Mouse (Mus musculus) intestine, embryonic 16.5 days (tissue): Measurements from ENCODE around the gene Plxdc1. TPM values are rescaled to one million over a fixed set of nuclear protein-coding genes. Genes with fewer than 3 reads are reported as not detected.

Experiments used
- ATAC-seq: fragments of 200-750 bp; cut with Nextera tagmentation; 2 replicates; pipeline ENCODE4 v1.8.0; 2017; ENCODE audit warnings: moderate TSS enrichment, moderate library complexity
- H3K27ac ChIP-seq: fragments of 300-500 bp; sonication (generic); 2 replicates; pipeline ENCODE4 v1.5.1; 2014; ENCODE audit warnings: mild to moderate bottlenecking, low read length
- H3K27me3 ChIP-seq: fragments of 300-500 bp; sonication (generic); replicated peaks from 2 replicates; pipeline ENCODE4 v1.6.1; 2014; ENCODE audit warnings: low read length, control low read depth, mixed read lengths; ENCODE audit not compliant: control insufficient read depth, insufficient read depth
- H3K36me3 ChIP-seq: fragments of 300-500 bp; sonication (generic); 2 replicates; pipeline ENCODE4 v1.6.1; 2014; ENCODE audit warnings: low read length, control low read depth; ENCODE audit not compliant: control insufficient read depth, insufficient read depth
- H3K4me1 ChIP-seq: fragments of 300-500 bp; sonication (generic); 2 replicates; pipeline ENCODE4 v1.6.1; 2014; ENCODE audit warnings: low read length, control low read depth, mixed read lengths; ENCODE audit not compliant: control insufficient read depth, insufficient read depth
- H3K4me2 ChIP-seq: fragments of 300-500 bp; sonication (generic); 2 replicates; pipeline ENCODE4 v1.6.1; 2014; ENCODE audit warnings: low read depth, low read length, control low read depth
- H3K4me3 ChIP-seq: fragments of 300-500 bp; sonication (generic); 2 replicates; pipeline ENCODE4 v1.5.1; 2014; ENCODE audit warnings: mild to moderate bottlenecking, low read length
- H3K9ac ChIP-seq: fragments of 300-500 bp; sonication (generic); 2 replicates; pipeline ENCODE4 v1.6.1; 2014; ENCODE audit warnings: low read depth, low read length
- H3K9me3 ChIP-seq: fragments of 300-500 bp; sonication (generic); 2 replicates; pipeline ENCODE4 v1.6.1; 2016; ENCODE audit warnings: low read length, control low read depth; ENCODE audit not compliant: control insufficient read depth
- WGBS: fragments of 180-500 bp; shearing (Covaris S2); extraction: QIAGEN DNeasy Blood & Tissue Kit; methylation state at CpG from one replicate; pipeline ENCODE4 v1.1.7; 2014; 5-methylcytosine and 5-hydroxymethylcytosine counted together
- polyA plus RNA-seq: library from polyadenylated mRNA; unstranded; fragments of >200 nt; fragmentation: Nextera tagmentation; extraction: Ambion mirVana; gene quantifications from 2 replicates; pipeline ENCODE4 v1.2.1, GENCODE M21; 2015

The Plxdc1 gene
- polyA plus RNA-seq: 0.34 and 0.65 TPM in 2 replicates

DNA sequence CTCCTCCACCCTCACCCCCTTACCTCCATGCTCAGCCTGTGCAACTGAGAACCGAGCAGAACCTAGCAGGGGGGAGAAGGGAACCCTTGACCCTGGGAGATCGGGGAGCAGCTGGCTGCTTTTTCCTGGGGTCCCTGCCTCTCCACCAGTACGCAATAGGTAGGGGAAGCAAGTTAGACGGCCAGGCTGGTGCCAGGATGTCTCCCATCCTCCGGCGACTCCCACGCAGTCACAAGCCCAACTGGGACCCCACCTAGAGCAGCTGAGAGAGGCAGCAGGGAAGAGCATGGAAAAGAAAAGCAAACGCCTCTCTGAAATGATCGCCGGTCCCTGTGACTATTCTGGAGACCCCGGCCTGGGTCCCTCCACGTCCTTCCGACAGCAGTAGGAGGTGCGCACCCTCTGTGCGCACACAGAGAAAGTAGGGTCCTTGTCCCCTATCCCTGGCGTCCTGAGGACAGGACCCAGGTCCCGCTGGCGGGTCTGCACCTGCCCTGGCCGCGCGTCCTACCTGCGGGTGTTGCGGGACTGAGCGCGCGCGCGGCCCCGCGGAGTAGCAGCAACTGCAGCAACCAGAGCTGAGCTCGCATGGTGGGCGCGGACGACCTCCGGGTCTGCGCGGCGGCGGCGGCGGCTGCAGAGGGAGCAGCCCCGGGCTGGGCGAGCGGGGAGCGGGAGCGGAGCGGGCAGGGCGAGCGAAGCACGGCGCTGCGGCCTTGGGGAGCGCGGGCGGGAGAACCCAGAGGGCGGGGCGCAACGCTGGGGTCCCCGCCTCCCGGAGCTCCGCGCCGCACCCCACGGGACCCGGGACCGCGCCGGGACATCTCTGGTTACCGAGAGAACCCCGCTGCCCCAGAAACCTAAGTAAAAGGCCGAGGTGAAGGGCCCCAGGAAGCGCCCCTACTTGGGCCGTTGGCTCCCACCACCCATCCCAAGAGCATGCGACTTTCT, at the start of gene Plxdc1:
Plxdc1 (minus strand) TSS at position 718 of the 951 bp plus-strand sequence.
- Histone ChIP-seq H3K27ac (no peak within 1 kb of the TSS), H3K9ac (peak within 1 kb of the TSS; percentile 68), H3K9me3 (no peaks in the 10 kb centered on the region), H3K36me3 (no peaks in the 10 kb centered on the region), H3K4me3 (peak within 1 kb of the TSS; percentile 92), H3K4me1 (peaks cover 15% of the 10 kb centered on the region), H3K27me3 (peaks cover 18% of the 10 kb centered on the region), H3K4me2 (peak within 1 kb of the TSS; percentile 95)
- 2% methylated on average over 69 of the region's 74 CpGs for WGBS
- no peak for ATAC-seq

GRCm38 (mm10) chr11:98035977-98036377, 49.7 kb upstream of the Plxdc1 start:
- H3K36me3 ChIP-seq: no peaks in the 10 kb centered on the region
- H3K9me3 ChIP-seq: no peaks in the 10 kb centered on the region
- WGBS: 1% methylated on average over 23 of the region's 27 CpGs
- peak overlapping the region; percentile 60 for H3K9ac ChIP-seq
- ATAC-seq: peak; percentile 53
- H3K4me3 ChIP-seq: peak overlapping the region; percentile 41
- peaks cover 15% of the 10 kb centered on the region for H3K27me3 ChIP-seq
- peaks cover 9% of the 10 kb centered on the region for H3K4me1 ChIP-seq
- H3K4me2 ChIP-seq: peak overlapping the region; percentile 65
- H3K27ac ChIP-seq: no peak overlapping the region

DNA sequence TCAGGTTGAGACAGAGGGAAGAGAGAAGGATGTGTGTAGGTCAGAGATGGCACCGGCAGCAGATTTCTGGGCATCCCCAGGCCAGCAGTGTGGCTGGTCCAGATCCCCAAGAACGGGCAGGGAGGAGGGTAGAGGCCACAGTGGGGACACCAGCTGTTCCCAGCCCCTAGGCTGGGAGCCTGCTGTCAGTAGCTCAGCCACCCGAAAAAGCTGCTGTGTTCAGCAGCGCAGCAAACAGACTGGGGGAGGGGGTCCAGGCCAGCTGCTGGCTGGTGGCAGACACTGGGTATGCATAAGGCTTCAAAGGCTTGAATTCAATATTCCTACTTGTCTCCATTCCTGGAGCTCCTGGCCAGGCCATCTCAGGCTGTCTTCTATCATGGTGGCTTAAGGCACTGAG, 48.6 kb upstream of the Plxdc1 start:
- ATAC-seq: no peak
- H3K9ac ChIP-seq: no peak overlapping the region

GRCm38 (mm10) chr11:98034061-98034460, 47.8 kb upstream of the Plxdc1 start:
- no peak overlapping the region for H3K9ac ChIP-seq
- ATAC-seq: no peak
- 84% methylated on average over 5 of the region's 5 CpGs for WGBS

More for the DNA sequence above, 48.6 kb upstream of the Plxdc1 start:
- no peak overlapping the region for H3K4me2 ChIP-seq
- no peak overlapping the region for H3K27ac ChIP-seq
- peaks cover 15% of the 10 kb centered on the region for H3K27me3 ChIP-seq
- no peaks in the 10 kb centered on the region for H3K9me3 ChIP-seq
- peaks cover 9% of the 10 kb centered on the region for H3K4me1 ChIP-seq
- no peak overlapping the region for H3K4me3 ChIP-seq
- 35% methylated on average over 4 of the region's 4 CpGs for WGBS
- H3K36me3 ChIP-seq: peaks cover under 1% of the 10 kb centered on the region; the same call in 1 of the 2 replicates

DNA sequence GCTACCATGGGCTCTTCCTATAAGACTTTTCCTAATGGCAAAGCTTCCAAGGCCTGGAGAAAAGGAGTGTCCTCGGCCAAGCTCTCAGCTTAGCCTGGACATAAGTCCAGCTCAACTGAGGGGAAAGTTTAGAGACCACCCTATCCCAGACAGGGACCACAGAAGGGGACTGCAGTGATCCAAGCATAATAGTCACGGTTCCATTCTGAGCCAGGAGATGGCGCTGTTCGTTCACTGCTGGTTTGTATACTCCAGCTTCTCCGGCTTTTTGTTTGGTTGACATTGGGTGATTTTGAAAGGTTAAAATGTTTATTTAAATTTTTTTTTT, 45.2 kb upstream of the Plxdc1 start:
- Histone ChIP-seq H3K9me3 (no peaks in the 10 kb centered on the region), H3K4me1 (peaks cover 13% of the 10 kb centered on the region), H3K27me3 (peaks cover 4% of the 10 kb centered on the region), H3K4me2 (no peak overlapping the region), H3K36me3 (peaks cover 9% of the 10 kb centered on the region), H3K9ac (no peak overlapping the region), H3K4me3 (no peak overlapping the region), H3K27ac (no peak overlapping the region)
- WGBS: 6% methylated on average over 5 of the region's 5 CpGs
- no peak for ATAC-seq

More at GRCm38 (mm10) chr11:98034061-98034460, 47.8 kb upstream of the Plxdc1 start:
- no peak overlapping the region for H3K4me2 ChIP-seq
- no peaks in the 10 kb centered on the region for H3K9me3 ChIP-seq
- H3K27ac ChIP-seq: no peak overlapping the region
- peaks cover 15% of the 10 kb centered on the region for H3K27me3 ChIP-seq
- peaks cover 9% of the 10 kb centered on the region for H3K4me1 ChIP-seq
- H3K4me3 ChIP-seq: no peak overlapping the region
- H3K36me3 ChIP-seq: peaks cover 5% of the 10 kb centered on the region

DNA sequence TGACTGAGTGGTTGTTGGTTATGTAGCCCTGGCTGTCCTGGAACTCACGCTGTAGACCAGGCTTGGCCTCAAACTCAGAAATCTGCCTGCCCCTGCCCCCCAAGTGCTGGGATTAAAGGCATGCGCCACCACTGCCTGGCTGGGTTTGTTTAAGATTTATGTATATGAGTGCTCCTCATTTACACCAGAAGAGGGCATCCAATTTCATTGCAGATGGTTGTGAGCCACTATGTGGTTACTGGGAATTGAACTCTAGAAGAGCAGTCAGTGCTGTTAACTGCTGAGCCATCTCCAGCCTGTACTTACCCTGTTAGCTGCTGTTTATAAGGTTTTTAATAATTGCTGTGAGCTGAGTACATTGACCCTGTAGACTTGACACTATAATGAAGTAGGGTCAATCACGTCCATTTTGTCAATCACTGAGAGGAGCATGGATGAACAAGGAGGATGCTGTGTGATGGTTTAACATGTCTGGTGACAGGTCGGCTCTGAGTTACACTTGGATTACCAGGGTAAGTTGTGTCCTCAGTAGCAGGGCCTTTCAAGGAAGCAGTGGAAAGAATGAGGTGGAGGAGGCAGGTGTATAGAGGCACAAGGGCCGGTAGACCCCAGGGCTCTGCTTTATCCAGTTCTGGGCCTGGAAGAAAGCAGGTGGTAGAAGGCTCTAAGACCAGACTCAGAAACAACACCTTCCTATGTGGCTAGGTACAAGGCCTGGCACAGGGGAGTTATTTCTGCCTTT, 44.6 kb upstream of the Plxdc1 start:
- Histone ChIP-seq H3K4me1 (peaks cover 11% of the 10 kb centered on the region), H3K4me2 (no peak overlapping the region), H3K36me3 (peaks cover 9% of the 10 kb centered on the region), H3K9me3 (no peaks in the 10 kb centered on the region), H3K4me3 (no peak overlapping the region), H3K27me3 (peaks cover 2% of the 10 kb centered on the region), H3K27ac (no peak overlapping the region), H3K9ac (no peak overlapping the region)
- ATAC-seq: no peak
- WGBS: 55% methylated on average over 5 of the region's 5 CpGs

DNA sequence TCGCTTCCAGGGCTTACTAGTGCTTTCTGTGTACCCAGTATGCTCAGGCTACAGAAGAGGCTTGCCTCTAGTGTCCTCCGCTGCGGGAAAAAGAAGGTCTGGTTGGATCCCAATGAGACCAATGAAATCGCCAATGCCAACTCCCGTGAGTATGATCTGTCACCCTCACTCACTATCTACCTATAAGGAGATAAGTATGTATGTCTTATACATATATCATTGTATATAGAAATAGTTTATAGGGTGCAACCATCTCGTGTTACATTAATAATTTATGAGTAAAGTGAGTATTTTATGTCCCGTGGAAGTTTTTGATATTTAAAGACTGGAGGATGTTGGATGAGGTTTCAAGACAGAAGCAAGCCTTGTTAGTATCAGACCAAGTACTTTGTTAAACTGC, 41.5 kb upstream of the Plxdc1 start:
- WGBS: 16% methylated on average over 7 of the region's 7 CpGs
- no peak for ATAC-seq
- no peaks in the 10 kb centered on the region for H3K27me3 ChIP-seq
- H3K4me3 ChIP-seq: peak overlapping the region; percentile 100
- no peaks in the 10 kb centered on the region for H3K9me3 ChIP-seq
- peaks cover 9% of the 10 kb centered on the region for H3K36me3 ChIP-seq
- H3K27ac ChIP-seq: peak overlapping the region; percentile 83
- H3K4me2 ChIP-seq: peak overlapping the region; percentile 64
- H3K9ac ChIP-seq: peak overlapping the region; percentile 100
- peaks cover 14% of the 10 kb centered on the region for H3K4me1 ChIP-seq

DNA sequence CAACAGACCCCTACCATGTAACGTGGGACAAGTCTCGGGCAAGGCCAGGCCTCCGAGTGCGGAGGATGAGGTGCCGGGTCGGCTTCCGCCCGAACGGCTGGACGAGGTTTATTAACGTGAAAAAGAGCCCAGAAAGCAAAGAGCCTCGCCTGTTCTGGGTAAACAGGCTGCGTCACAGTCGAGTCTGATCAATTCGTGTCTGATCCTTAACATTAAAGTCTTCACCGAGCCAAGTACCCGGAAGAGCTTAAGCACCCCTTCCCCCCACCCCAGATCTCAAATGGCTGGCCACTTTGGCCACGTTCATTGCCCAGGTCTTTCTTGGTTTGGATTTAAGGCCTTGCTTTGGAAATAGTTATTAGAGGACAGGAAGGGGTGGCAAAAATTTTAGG, 41.0 kb upstream of the Plxdc1 start:
- no peak for ATAC-seq
- peak overlapping the region; percentile 100 for H3K4me3 ChIP-seq
- 0% methylated on average over 18 of the region's 18 CpGs for WGBS

DNA sequence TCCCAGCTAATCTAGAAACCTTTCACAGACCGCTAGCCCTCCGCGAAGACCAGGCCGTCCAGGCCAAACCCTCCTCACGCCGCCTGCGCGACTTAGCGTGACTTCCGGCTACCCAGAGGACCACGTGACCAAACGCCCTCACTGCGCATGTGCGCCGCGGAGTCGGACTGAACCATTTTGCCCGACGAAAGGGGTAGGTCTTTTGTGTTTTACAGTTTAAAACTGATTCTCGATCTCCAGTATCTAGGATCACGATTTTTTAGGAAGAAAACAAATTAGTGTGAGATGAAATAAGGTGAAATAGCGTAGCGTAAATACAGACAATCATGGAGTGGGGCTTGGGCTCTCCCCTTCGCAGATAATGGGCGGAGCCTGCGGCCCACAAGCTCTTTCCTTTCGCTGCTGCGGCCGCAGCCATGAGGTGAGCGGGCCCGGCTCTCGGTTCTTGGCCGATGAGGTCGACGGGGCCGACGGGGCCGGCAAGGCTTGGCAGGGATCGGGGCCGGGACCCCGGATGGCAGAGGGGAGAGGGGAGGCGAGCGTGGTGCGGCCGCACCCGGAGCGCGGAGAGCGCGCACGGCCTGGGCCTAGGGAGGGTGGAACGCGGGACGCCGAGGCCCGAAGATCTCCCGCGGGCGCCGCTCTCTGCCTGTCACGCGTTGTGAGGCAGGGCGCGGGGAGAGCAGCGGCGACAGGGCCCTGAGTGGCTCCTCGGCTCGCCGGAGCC, 40.5 kb upstream of the Plxdc1 start, which contains the start of gene Rpl19:
Rpl19 (plus strand) TSS at position 141 of the 727 bp plus-strand sequence.
- Histone ChIP-seq H3K9me3 (no peaks in the 10 kb centered on the region), H3K9ac (peak within 1 kb of the TSS; percentile 100), H3K4me1 (peaks cover 14% of the 10 kb centered on the region), H3K36me3 (peaks cover 9% of the 10 kb centered on the region), H3K4me2 (peak within 1 kb of the TSS; percentile 76), H3K27ac (peak within 1 kb of the TSS; percentile 83), H3K4me3 (peak within 1 kb of the TSS; percentile 100), H3K27me3 (no peaks in the 10 kb centered on the region)
- under 1% methylated on average over 64 of the region's 69 CpGs for WGBS
- ATAC-seq: peak; percentile 77

More for the DNA sequence above, 41.0 kb upstream of the Plxdc1 start:
- Histone ChIP-seq H3K27me3 (no peaks in the 10 kb centered on the region), H3K36me3 (peaks cover 9% of the 10 kb centered on the region), H3K27ac (peak overlapping the region; percentile 83), H3K9ac (peak overlapping the region; percentile 100), H3K4me1 (peaks cover 14% of the 10 kb centered on the region), H3K9me3 (no peaks in the 10 kb centered on the region), H3K4me2 (peak overlapping the region; percentile 64)
